Comparison of ENCODE assay signal across 12 mouse cellular contexts in the genomic region with DNA sequence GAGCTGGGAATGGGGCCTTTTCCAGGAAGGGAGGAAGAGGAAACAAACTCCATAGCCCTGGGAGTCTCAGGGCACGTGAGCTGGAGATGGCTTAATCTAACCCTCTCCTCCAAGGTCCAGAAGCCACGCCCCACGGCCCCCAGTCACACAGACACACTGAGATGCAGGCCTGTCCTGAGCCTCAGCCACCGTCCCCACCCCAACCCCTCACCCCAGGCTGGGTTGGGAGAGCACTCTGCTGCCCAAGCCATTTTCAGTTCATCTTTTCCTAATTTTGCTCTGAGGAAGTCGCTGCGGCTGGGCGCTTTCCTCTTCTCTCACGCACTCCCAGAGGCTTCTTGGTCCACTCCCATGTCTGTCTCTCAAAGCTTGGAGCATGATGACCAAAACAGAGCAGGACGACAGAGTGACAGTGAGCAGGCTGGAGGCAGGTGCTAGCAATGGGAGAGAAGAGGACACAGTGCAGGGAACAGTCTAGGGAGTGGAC. TPM values are rescaled to one million over a fixed set of nuclear protein-coding genes. Genes with fewer than 3 reads are reported as not detected.
A peak's percentile ranks its signal among the peaks of the same experiment; 100 is the strongest.
DNase-seq lines count a peak whose midpoint lies in the region; ATAC-seq and TF ChIP-seq lines count a peak whose summit lies in the region.
"Had no signal": no experiment of that assay in that cellular context is flagged by ENCODE, and none has a peak within 500 bp of the region (broad histone marks: within the 10 kb centered on the region; RNA-seq: fewer than 3 reads in every experiment).

No protein-coding gene starts in this region.

- intact Hi-C loops in gastrocnemius, adult 2 months (cut with DNase I), result no loop called here

- WGBS in liver, embryonic 16.5 days (ENCODE audit: insufficient replicate concordance), result 17% methylated on average over 9 of the region's 9 CpGs
- 43% methylated on average over 9 of the region's 9 CpGs for WGBS in forebrain, postnatal 0 days

- TF ChIP-seq CTCF in gastrocnemius, adult 2 months (IDR thresholded peaks at IDR 0.05), result no peak
- TF ChIP-seq CTCF in forebrain, postnatal 0 days (IDR thresholded peaks at IDR 0.05; ENCODE audit: low read depth), result no peak

- no peak overlapping the region; the same call in 1 of the 2 replicates for H3K4me2 ChIP-seq in liver, embryonic 16.5 days (ENCODE audit: low read depth, low read length)
- no peak overlapping the region for H3K4me2 ChIP-seq in forebrain, postnatal 0 days (ENCODE audit: low read depth)
- H3K4me2 ChIP-seq: limb, embryonic 12.5 days; midbrain, embryonic 13.5 days had no signal

- peak overlapping the region; percentile 56 for H3K27ac ChIP-seq in gastrocnemius, adult 2 months
- H3K27ac ChIP-seq in liver, embryonic 16.5 days (ENCODE audit: low read length), result 0 out of 2 replicates have a peak overlapping the region, but pooled peaks have one; percentile 32
- no peak overlapping the region for H3K27ac ChIP-seq in forebrain, postnatal 0 days (ENCODE audit: low read depth, low read length)
- H3K27ac ChIP-seq: limb, embryonic 12.5 days; midbrain, embryonic 13.5 days had no signal

- no peaks in the 10 kb centered on the region; the same call in 1 of the 2 replicates for H3K27me3 ChIP-seq in liver, embryonic 16.5 days (ENCODE audit: control insufficient read depth, insufficient read depth, low read depth, low read length)
- no peaks in the 10 kb centered on the region for H3K27me3 ChIP-seq in forebrain, postnatal 0 days (ENCODE audit: insufficient read depth, low read length)
- H3K27me3 ChIP-seq: limb, embryonic 12.5 days had no signal

- H3K36me3 ChIP-seq in liver, embryonic 16.5 days (ENCODE audit: control insufficient read depth, insufficient read depth), result peaks cover 8% of the 10 kb centered on the region
- peaks cover 9% of the 10 kb centered on the region for H3K36me3 ChIP-seq in forebrain, postnatal 0 days (ENCODE audit: insufficient read depth)

- peak; percentile 64 for DNase-seq in gastrocnemius, adult 2 months
- DNase-seq in gastrocnemius, postnatal 10 days, result no peak
- peak; percentile 29 to 45 for DNase-seq in lung, adult 18-20 months
- no peak for DNase-seq in lung, postnatal 14 days
- no peak for DNase-seq in forebrain, postnatal 0 days
- DNase-seq in frontal cortex, postnatal 14 days (ENCODE audit: low spot score in 2 of 2), result no peak
- DNase-seq: cerebellum, adult 11-12 months; kidney, postnatal 14 days had no signal

- peak overlapping the region; percentile 12; the same call in 1 of the 2 replicates for H3K4me3 ChIP-seq in gastrocnemius, adult 2 months
- no peak overlapping the region for H3K4me3 ChIP-seq in liver, embryonic 16.5 days (ENCODE audit: low read depth, low read length)
- no peak overlapping the region for H3K4me3 ChIP-seq in forebrain, postnatal 0 days (ENCODE audit: low read depth, low read length)
- H3K4me3 ChIP-seq: limb, embryonic 12.5 days; midbrain, embryonic 13.5 days had no signal

- ATAC-seq in common myeloid progenitor, adult 5-6 weeks (replicated peaks; ENCODE audit: low read depth, poor library complexity, severe bottlenecking), result peak; percentile 26; the same call in 1 of the 2 replicates
- ATAC-seq in liver, embryonic 16.5 days (ENCODE audit: low read depth), result no peak; the same call in 1 of the 2 replicates
- no peak for ATAC-seq in forebrain, postnatal 0 days
- ATAC-seq: midbrain, embryonic 13.5 days had no signal

- peaks cover 29% of the 10 kb centered on the region for H3K4me1 ChIP-seq in liver, embryonic 16.5 days (ENCODE audit: control insufficient read depth, low read depth, low read length)
- H3K4me1 ChIP-seq in forebrain, postnatal 0 days (ENCODE audit: insufficient read depth), result no peaks in the 10 kb centered on the region
- H3K4me1 ChIP-seq: midbrain, embryonic 13.5 days had no signal

- H3K9ac ChIP-seq in liver, embryonic 16.5 days (ENCODE audit: low read depth, low read length), result no peak overlapping the region; the same call in 1 of the 2 replicates
- H3K9ac ChIP-seq in forebrain, postnatal 0 days, result no peak overlapping the region
- H3K9ac ChIP-seq: limb, embryonic 12.5 days had no signal

- H3K9me3 ChIP-seq in liver, embryonic 16.5 days (replicated peaks; ENCODE audit: control insufficient read depth, low read length), result no peaks in the 10 kb centered on the region
- H3K9me3 ChIP-seq in forebrain, postnatal 0 days (ENCODE audit: low read length), result no peaks in the 10 kb centered on the region
- H3K9me3 ChIP-seq: limb, embryonic 12.5 days; midbrain, embryonic 13.5 days had no signal

RNA-seq across cellular contexts. Expression of gene Syngr1, which starts 19.1 kb away (rescaled TPM):
- 10 to 100 TPM; 46.1 to 46.4 TPM for total RNA-seq in gastrocnemius, adult 2 months (2021)
- total RNA-seq in gastrocnemius, postnatal 10 days (2021), result 10 to 100 TPM; 16.1 to 17.0 TPM
- 4.8 and 6.1 TPM in 2 replicates for total RNA-seq in common myeloid progenitor, adult 5-6 weeks (2017)
- 11.3 and 12.7 TPM in 2 replicates for polyA plus RNA-seq in liver, embryonic 16.5 days (2015; fragmentation: Nextera tagmentation; extraction: Ambion mirVana)
- total RNA-seq in forebrain, postnatal 0 days (2014; rRNA removed), result 113 and 127 TPM in 2 replicates
- 58.6 and 69.0 TPM in 2 replicates for polyA plus RNA-seq in forebrain, postnatal 0 days (2015; fragmentation: Nextera tagmentation; extraction: Ambion mirVana)

RNA-seq across cellular contexts. Expression of gene Rpl3, which starts 19.7 kb away (rescaled TPM):
- 10 to 100 TPM; 38.6 to 51.4 TPM for total RNA-seq in gastrocnemius, adult 2 months (2021)
- 100 to 1,000 TPM; 224 to 271 TPM for total RNA-seq in gastrocnemius, postnatal 10 days (2021)
- total RNA-seq in common myeloid progenitor, adult 5-6 weeks (2017), result 2,920 and 3,083 TPM in 2 replicates
- 481 and 545 TPM in 2 replicates for polyA plus RNA-seq in liver, embryonic 16.5 days (2015; fragmentation: Nextera tagmentation; extraction: Ambion mirVana)
- total RNA-seq in forebrain, postnatal 0 days (2014; rRNA removed), result 804 and 1,069 TPM in 2 replicates
- polyA plus RNA-seq in forebrain, postnatal 0 days (2015; fragmentation: Nextera tagmentation; extraction: Ambion mirVana), result 578 and 651 TPM in 2 replicates

RNA-seq across cellular contexts. Expression of gene Pdgfb, which starts 57.2 kb away (rescaled TPM):
- total RNA-seq in gastrocnemius, adult 2 months (2021), result 10 to 100 TPM; 14.3 to 17.3 TPM
- total RNA-seq in gastrocnemius, postnatal 10 days (2021), result 10 to 100 TPM; 40.8 to 59.3 TPM
- 0.10 and 0.82 TPM in 2 replicates for total RNA-seq in common myeloid progenitor, adult 5-6 weeks (2017)
- polyA plus RNA-seq in liver, embryonic 16.5 days (2015; fragmentation: Nextera tagmentation; extraction: Ambion mirVana), result 0.40 and 0.47 TPM in 2 replicates
- 13.2 and 17.8 TPM in 2 replicates for total RNA-seq in forebrain, postnatal 0 days (2014; rRNA removed)
- 4.6 and 7.6 TPM in 2 replicates for polyA plus RNA-seq in forebrain, postnatal 0 days (2015; fragmentation: Nextera tagmentation; extraction: Ambion mirVana)

Comparison
In these comparisons a context has a peak if more than half of its experiments do, and no peak if none do; other contexts are left out.
1. DNase-seq: peak in gastrocnemius, adult 2 months (single experiment) and lung, adult 18-20 months (2 of 2); none in gastrocnemius, postnatal 10 days (single experiment), lung, postnatal 14 days (single experiment), forebrain, postnatal 0 days (single experiment) and frontal cortex, postnatal 14 days (0 of 2).
2. RNA of gene Rpl3, which starts 19.7 kb away (total RNA-seq): 2,920 to 3,083 TPM in common myeloid progenitor, adult 5-6 weeks, 804 to 1,069 TPM in forebrain, postnatal 0 days and 224 to 271 TPM in gastrocnemius, postnatal 10 days; 38.6 to 51.4 TPM in gastrocnemius, adult 2 months; every median in the first group is over 4 times any median in the second.